Mouse (Mus musculus): Measurements from ENCODE around the gene Ptprk. TPM values are rescaled to one million over a fixed set of nuclear protein-coding genes. Genes with fewer than 3 reads are reported as not detected.

Ptprk gene
- polyA plus RNA-seq, 2 experiments: 21.4 to 25.2 TPM

GRCm38 (mm10) chr10:28618002-28618401 is 543.4 kb downstream of the Ptprk start:
- Histone ChIP-seq H3K27ac (replicated peaks; ENCODE audit: low read depth, low read length) (no peak overlapping the region), H3K9me3 (ENCODE audit: control insufficient read depth, low read length) (no peaks in the 10 kb centered on the region), H3K27me3 (ENCODE audit: control insufficient read depth, insufficient read depth, low read length) (no peaks in the 10 kb centered on the region), H3K36me3 (ENCODE audit: control insufficient read depth, insufficient read depth, low read length) (no peaks in the 10 kb centered on the region), H3K9ac (ENCODE audit: low read depth, low read length, severe bottlenecking) (no peak overlapping the region), H3K4me3 (replicated peaks; ENCODE audit: low read length) (no peak overlapping the region), H3K4me1 (ENCODE audit: control insufficient read depth, insufficient read depth, low read length) (no peaks in the 10 kb centered on the region), H3K4me2 (replicated peaks; ENCODE audit: low read depth, low read length, severe bottlenecking) (no peak overlapping the region)
- no peak for ATAC-seq (ENCODE audit: low FRiP score, low read depth)
- DNase-seq (ENCODE audit: low spot score): no peak
- WGBS: 79% methylated on average over 2 of the region's 2 CpGs
- no peak for TF ChIP-seq POLR2A (IDR thresholded peaks at IDR 0.05; ENCODE audit: borderline replicate concordance, extremely low read depth, insufficient read depth, insufficient read length)

- Histone ChIP-seq H3K9me3 (ENCODE audit: control insufficient read depth, low read length) (no peaks in the 10 kb centered on the region), H3K4me3 (replicated peaks; ENCODE audit: low read length) (no peak overlapping the region), H3K4me1 (ENCODE audit: control insufficient read depth, insufficient read depth, low read length) (no peaks in the 10 kb centered on the region), H3K27ac (replicated peaks; ENCODE audit: low read depth, low read length) (no peak overlapping the region), H3K36me3 (ENCODE audit: control insufficient read depth, insufficient read depth, low read length) (no peaks in the 10 kb centered on the region), H3K4me2 (replicated peaks; ENCODE audit: low read depth, low read length, severe bottlenecking) (no peak overlapping the region), H3K9ac (ENCODE audit: low read depth, low read length, severe bottlenecking) (no peak overlapping the region), H3K27me3 (ENCODE audit: control insufficient read depth, insufficient read depth, low read length) (no peaks in the 10 kb centered on the region)
- DNase-seq (ENCODE audit: low spot score) (no peak), ATAC-seq (ENCODE audit: low FRiP score, low read depth) (no peak)
- TF ChIP-seq POLR2A (IDR thresholded peaks at IDR 0.05; ENCODE audit: borderline replicate concordance, extremely low read depth, insufficient read depth, insufficient read length): no peak
- WGBS: 81% methylated on average over 1 of the region's 1 CpGs
These were observed 544.8 kb downstream of the Ptprk start for GRCm38 (mm10) chr10:28619415-28619814.

GRCm38 (mm10) chr10:28636096-28636495 is 561.5 kb downstream of the Ptprk start:
- no peak overlapping the region for H3K9ac ChIP-seq (ENCODE audit: low read depth, low read length, severe bottlenecking)
- ATAC-seq (ENCODE audit: low FRiP score, low read depth): no peak
- TF ChIP-seq POLR2A (IDR thresholded peaks at IDR 0.05; ENCODE audit: borderline replicate concordance, extremely low read depth, insufficient read depth, insufficient read length): no peak
- no peak overlapping the region for H3K27ac ChIP-seq (replicated peaks; ENCODE audit: low read depth, low read length)
- no peaks in the 10 kb centered on the region for H3K27me3 ChIP-seq (ENCODE audit: control insufficient read depth, insufficient read depth, low read length)
- no peaks in the 10 kb centered on the region for H3K9me3 ChIP-seq (ENCODE audit: control insufficient read depth, low read length)
- no peak overlapping the region for H3K4me2 ChIP-seq (replicated peaks; ENCODE audit: low read depth, low read length, severe bottlenecking)
- no peaks in the 10 kb centered on the region for H3K4me1 ChIP-seq (ENCODE audit: control insufficient read depth, insufficient read depth, low read length)
- H3K36me3 ChIP-seq (ENCODE audit: control insufficient read depth, insufficient read depth, low read length): no peaks in the 10 kb centered on the region
- H3K4me3 ChIP-seq (replicated peaks; ENCODE audit: low read length): no peak overlapping the region
- no peak for DNase-seq (ENCODE audit: low spot score)

- Histone ChIP-seq H3K9ac (ENCODE audit: low read depth, low read length, severe bottlenecking) (no peak overlapping the region), H3K4me1 (ENCODE audit: control insufficient read depth, insufficient read depth, low read length) (no peaks in the 10 kb centered on the region), H3K4me3 (replicated peaks; ENCODE audit: low read length) (no peak overlapping the region), H3K27me3 (ENCODE audit: control insufficient read depth, insufficient read depth, low read length) (no peaks in the 10 kb centered on the region), H3K4me2 (replicated peaks; ENCODE audit: low read depth, low read length, severe bottlenecking) (no peak overlapping the region), H3K36me3 (ENCODE audit: control insufficient read depth, insufficient read depth, low read length) (no peaks in the 10 kb centered on the region), H3K27ac (replicated peaks; ENCODE audit: low read depth, low read length) (no peak overlapping the region), H3K9me3 (ENCODE audit: control insufficient read depth, low read length) (no peaks in the 10 kb centered on the region)
- no peak for TF ChIP-seq POLR2A (IDR thresholded peaks at IDR 0.05; ENCODE audit: borderline replicate concordance, extremely low read depth, insufficient read depth, insufficient read length)
- ATAC-seq (ENCODE audit: low FRiP score, low read depth): no peak
- DNase-seq (ENCODE audit: low spot score): no peak
- WGBS: 77% methylated on average over 2 of the region's 2 CpGs
These were observed 567.3 kb downstream of the Ptprk start for GRCm38 (mm10) chr10:28641887-28642286.

Small RNA genes lying within 50 kb of the gene (microRNA-seq; reads per million reads assigned to microRNA genes)
- not detected for gene Gm22370
